Mouse (Mus musculus) neural tube, embryonic 11.5 days (tissue): ENCODE measurements around the gene Ppil3. TPM values are rescaled to one million over a fixed set of nuclear protein-coding genes. Genes with fewer than 3 reads are reported as not detected.
A peak's percentile ranks its signal among the peaks of the same experiment; 100 is the strongest.

Experiments
- ATAC-seq: fragments of 200-750 bp; cut with Nextera tagmentation; 2 replicates; pipeline ENCODE4 v1.8.0; 2017; ENCODE audit warnings: moderate number of reproducible peaks, mild to moderate bottlenecking, moderate TSS enrichment, moderate library complexity; ENCODE audit not compliant: insufficient read depth, low FRiP score, low TSS enrichment
- DNase-seq: peaks from one replicate; pipeline ENCODE4 v3.0.0-alpha.2; 2015; ENCODE audit warnings: low spot score
- H3K27ac ChIP-seq: fragments of 300-500 bp; sonication (generic); 2 replicates; pipeline ENCODE4 v1.5.1; 2014; ENCODE audit warnings: low read depth, mild to moderate bottlenecking, low read length
- H3K27me3 ChIP-seq: fragments of 300-500 bp; sonication (generic); 2 replicates; pipeline ENCODE4 v1.6.1; 2014; ENCODE audit warnings: mild to moderate bottlenecking, low read length, mixed read lengths; ENCODE audit not compliant: control insufficient read depth, insufficient read depth
- H3K36me3 ChIP-seq: fragments of 300-500 bp; sonication (generic); 2 replicates; pipeline ENCODE4 v1.6.1; 2014; ENCODE audit warnings: mild to moderate bottlenecking, low read length, moderate library complexity, mixed read lengths; ENCODE audit not compliant: control insufficient read depth, insufficient read depth
- H3K4me1 ChIP-seq: fragments of 300-500 bp; sonication (generic); 2 replicates; pipeline ENCODE4 v1.6.1; 2014; ENCODE audit warnings: low read length, mixed read lengths; ENCODE audit not compliant: control insufficient read depth, insufficient read depth
- H3K4me2 ChIP-seq: fragments of 300-500 bp; sonication (generic); 2 replicates; pipeline ENCODE4 v1.6.1; 2014; ENCODE audit warnings: low read depth, mild to moderate bottlenecking, moderate library complexity
- H3K4me3 ChIP-seq: fragments of 300-500 bp; sonication (generic); 2 replicates; pipeline ENCODE4 v1.5.1; 2014; ENCODE audit warnings: low read depth, low read length
- H3K9ac ChIP-seq: fragments of 300-500 bp; sonication (generic); 2 replicates; pipeline ENCODE4 v1.6.1; 2014; ENCODE audit warnings: mild to moderate bottlenecking, low read length
- H3K9me3 ChIP-seq: fragments of 300-500 bp; sonication (generic); 2 replicates; pipeline ENCODE4 v1.6.1; 2016; ENCODE audit warnings: low read length; ENCODE audit not compliant: control insufficient read depth
- WGBS: fragments of 180-500 bp; shearing (Covaris S2); extraction: QIAGEN DNeasy Blood & Tissue Kit; methylation state at CpG from one replicate; pipeline ENCODE4 v1.1.7; 2014; 5-methylcytosine and 5-hydroxymethylcytosine counted together
- polyA plus RNA-seq: library from polyadenylated mRNA; unstranded; fragments of >200 nt; fragmentation: Nextera tagmentation; extraction: Ambion mirVana; gene quantifications from 2 replicates; pipeline ENCODE4 v1.2.1, GENCODE M21; 2014

Gene Ppil3
- polyA plus RNA-seq, 1 experiment from 2014 or later: 60.0 TPM

DNA sequence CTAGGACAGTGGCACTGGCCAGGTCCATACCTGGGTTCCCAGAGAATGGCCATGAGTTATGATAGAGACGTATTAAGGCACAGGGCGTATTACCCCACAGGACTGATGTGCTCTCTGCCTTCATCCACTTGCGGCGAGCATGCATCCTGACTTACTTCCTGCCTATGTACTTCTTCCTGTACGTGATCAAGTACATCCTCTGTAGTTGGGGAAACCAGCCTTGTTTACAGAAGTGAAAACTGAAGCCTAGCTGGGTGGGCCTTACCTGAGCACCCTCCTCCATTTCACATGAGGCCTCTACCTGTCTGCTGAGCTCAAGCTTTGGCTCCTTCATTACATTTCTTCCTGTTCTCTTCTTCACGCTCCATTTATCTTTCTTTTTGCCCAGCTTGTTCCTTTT is 9.0 kb upstream of the Ppil3 start:
- H3K4me1 ChIP-seq: no peaks in the 10 kb centered on the region

GRCm38 (mm10) chr1:58448396-58448795 is 3.1 kb upstream of the Ppil3 start:
- Histone ChIP-seq H3K27me3 (no peaks in the 10 kb centered on the region), H3K4me3 (no peak overlapping the region), H3K9me3 (no peaks in the 10 kb centered on the region), H3K4me2 (no peak overlapping the region), H3K9ac (no peak overlapping the region), H3K4me1 (peaks cover 9% of the 10 kb centered on the region; the same call in 1 of the 2 replicates), H3K36me3 (peaks cover 5% of the 10 kb centered on the region), H3K27ac (no peak overlapping the region)
- no peak for ATAC-seq
- no peak for DNase-seq
- 89% methylated on average over 7 of the region's 7 CpGs for WGBS

More for the DNA sequence above, 9.0 kb upstream of the Ppil3 start:
- 91% methylated on average over 6 of the region's 6 CpGs for WGBS
- Histone ChIP-seq H3K9me3 (no peaks in the 10 kb centered on the region), H3K4me2 (no peak overlapping the region), H3K4me3 (no peak overlapping the region), H3K27ac (no peak overlapping the region), H3K9ac (no peak overlapping the region), H3K36me3 (peaks cover 10% of the 10 kb centered on the region), H3K27me3 (no peaks in the 10 kb centered on the region)
- DNase-seq (no peak), ATAC-seq (no peak)

DNA sequence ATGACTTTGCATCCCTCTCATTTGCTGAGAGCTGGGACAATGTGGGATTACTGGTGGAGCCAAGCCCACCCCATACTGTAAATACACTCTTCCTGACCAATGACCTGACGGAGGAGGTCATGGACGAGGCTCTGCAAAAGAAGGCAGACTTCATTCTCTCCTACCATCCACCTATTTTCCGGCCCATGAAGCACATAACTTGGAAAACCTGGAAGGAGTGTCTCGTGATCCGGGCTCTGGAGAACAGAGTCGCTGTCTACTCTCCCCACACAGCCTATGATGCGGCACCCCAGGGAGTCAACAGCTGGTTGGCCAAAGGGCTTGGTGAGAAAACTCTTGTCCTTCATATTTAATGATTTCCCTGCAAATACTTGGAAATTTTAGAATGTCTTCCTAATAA is 2.5 kb upstream of the Ppil3 start:
- H3K27ac ChIP-seq: no peak overlapping the region

GRCm38 (mm10) chr1:58445861-58446260 is 575 bp upstream of the Ppil3 start:
- H3K36me3 ChIP-seq: peaks cover 2% of the 10 kb centered on the region; the same call in 1 of the 2 replicates
- H3K27ac ChIP-seq: peak overlapping the region; percentile 76
- H3K4me1 ChIP-seq: peaks cover 9% of the 10 kb centered on the region; the same call in 1 of the 2 replicates
- H3K9ac ChIP-seq: peak overlapping the region; percentile 85
- ATAC-seq (no peak; the same call in 1 of the 2 replicates), DNase-seq (no peak)
- H3K27me3 ChIP-seq: no peaks in the 10 kb centered on the region
- 17% methylated on average over 11 of the region's 11 CpGs for WGBS
- no peaks in the 10 kb centered on the region for H3K9me3 ChIP-seq
- H3K4me2 ChIP-seq: peak overlapping the region; percentile 39
- peak overlapping the region; percentile 69 for H3K4me3 ChIP-seq

More for the DNA sequence above, 2.5 kb upstream of the Ppil3 start:
- Histone ChIP-seq H3K4me1 (peaks cover 9% of the 10 kb centered on the region; the same call in 1 of the 2 replicates), H3K4me3 (no peak overlapping the region), H3K4me2 (no peak overlapping the region), H3K9me3 (no peaks in the 10 kb centered on the region), H3K9ac (no peak overlapping the region), H3K27me3 (no peaks in the 10 kb centered on the region), H3K36me3 (peaks cover 5% of the 10 kb centered on the region)
- DNase-seq: no peak
- 96% methylated on average over 7 of the region's 7 CpGs for WGBS
- no peak for ATAC-seq

DNA sequence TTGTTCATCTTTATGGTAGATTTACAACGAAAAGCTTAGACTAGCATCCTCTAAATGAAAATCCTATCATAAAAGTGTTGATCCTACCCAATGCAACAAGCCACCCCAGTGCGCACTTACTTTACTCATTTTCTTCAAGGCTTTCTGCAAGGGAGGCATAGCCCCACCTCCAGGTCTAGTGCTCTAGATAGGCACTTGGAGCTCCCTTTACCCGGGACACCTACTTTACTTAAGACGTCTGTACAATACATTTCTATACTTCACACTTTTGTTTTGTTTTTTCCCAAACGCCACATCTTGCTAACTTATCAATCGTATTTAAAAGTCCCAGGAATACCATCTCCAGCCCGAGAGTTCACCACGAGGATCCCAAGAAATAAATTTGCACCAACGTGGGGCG is 595 bp downstream of the Ppil3 start:
- 12% methylated on average over 10 of the region's 10 CpGs for WGBS
- Histone ChIP-seq H3K9ac (peak overlapping the region; percentile 85), H3K36me3 (0 out of 2 replicates have a peak, but pooled peaks cover 2% of the 10 kb centered on the region), H3K4me1 (peaks cover 9% of the 10 kb centered on the region; the same call in 1 of the 2 replicates), H3K9me3 (no peaks in the 10 kb centered on the region), H3K27ac (no peak overlapping the region), H3K4me2 (peak overlapping the region; percentile 39), H3K4me3 (peak overlapping the region; percentile 69), H3K27me3 (no peaks in the 10 kb centered on the region)
- ATAC-seq (no peak), DNase-seq (no peak)

- H3K27me3 ChIP-seq: no peaks in the 10 kb centered on the region
- H3K9ac ChIP-seq: no peak overlapping the region
- peaks cover 3% of the 10 kb centered on the region; the same call in 1 of the 2 replicates for H3K4me1 ChIP-seq
- no peaks in the 10 kb centered on the region for H3K9me3 ChIP-seq
- H3K27ac ChIP-seq: no peak overlapping the region
- H3K4me3 ChIP-seq: no peak overlapping the region
- 0 out of 2 replicates have a peak, but pooled peaks have one; percentile 3 for ATAC-seq
- 86% methylated on average over 3 of the region's 3 CpGs for WGBS
- no peak overlapping the region for H3K4me2 ChIP-seq
- H3K36me3 ChIP-seq: peaks cover 2% of the 10 kb centered on the region; the same call in 1 of the 2 replicates
- DNase-seq: no peak
Measured at GRCm38 (mm10) chr1:58424551-58424950, 20.7 kb downstream of the Ppil3 start.

DNA sequence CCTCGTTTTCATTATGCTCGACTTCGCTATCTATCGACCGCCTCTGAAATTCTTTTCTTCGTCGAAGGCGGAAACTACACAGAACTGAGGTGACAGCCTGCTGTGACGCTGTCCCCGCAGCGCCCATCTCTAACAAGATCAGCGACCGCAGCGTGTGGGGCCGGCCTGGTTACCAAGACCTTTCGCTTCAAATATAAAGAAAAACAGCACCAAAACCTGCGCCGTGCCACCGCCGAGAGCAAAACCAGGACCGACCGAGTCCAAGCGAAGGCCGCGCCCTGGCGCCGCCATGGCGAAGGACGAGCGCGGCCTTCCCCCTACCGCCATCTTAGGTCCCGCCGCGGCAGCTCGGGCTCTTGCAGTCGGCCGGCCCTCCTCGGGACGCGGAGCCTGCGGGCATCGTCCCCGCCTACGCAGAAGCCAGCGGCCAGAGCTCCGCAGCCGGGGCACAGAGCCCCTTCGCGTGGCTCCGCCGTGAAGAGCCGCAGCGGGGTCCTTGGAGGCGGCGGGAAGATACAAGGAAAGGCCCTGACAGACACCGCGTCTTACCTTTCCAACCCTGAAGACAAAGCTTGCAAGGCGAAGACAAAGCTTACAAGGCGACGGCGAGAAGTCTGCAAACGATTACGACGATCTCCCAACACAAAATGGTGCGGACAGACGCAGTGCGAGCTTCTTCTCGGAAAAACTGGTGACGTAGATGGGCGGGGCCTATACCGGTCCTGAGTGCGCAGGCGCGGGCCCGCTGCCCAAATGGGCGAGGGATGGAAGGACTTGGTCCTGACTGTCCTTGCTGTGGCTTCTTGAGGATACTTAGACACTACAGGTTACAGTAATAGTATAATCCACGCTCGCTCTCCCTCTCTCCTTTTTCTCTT is 21.7 kb downstream of the Ppil3 start, which contains the start of gene Clk1:
Gene Clk1 (minus strand): TSS at position 696 of the 878 bp plus-strand sequence.
- peak within 1 kb of the TSS; percentile 100 for H3K4me3 ChIP-seq
- peak within 1 kb of the TSS; percentile 64 for H3K4me2 ChIP-seq
- H3K27me3 ChIP-seq: no peaks in the 10 kb centered on the region
- peaks cover 2% of the 10 kb centered on the region; the same call in 1 of the 2 replicates for H3K36me3 ChIP-seq
- H3K27ac ChIP-seq: peak within 1 kb of the TSS; percentile 98
- ATAC-seq: peak; percentile 93
- no peaks in the 10 kb centered on the region for H3K9me3 ChIP-seq
- under 1% methylated on average over 79 of the region's 79 CpGs for WGBS
- H3K4me1 ChIP-seq: peaks cover 3% of the 10 kb centered on the region; the same call in 1 of the 2 replicates
- DNase-seq: peak; percentile 95
- H3K9ac ChIP-seq: peak within 1 kb of the TSS; percentile 100

GRCm38 (mm10) chr1:58422879-58423278 is 22.4 kb downstream of the Ppil3 start:
- no peak for ATAC-seq
- H3K4me1 ChIP-seq: peaks cover 3% of the 10 kb centered on the region; the same call in 1 of the 2 replicates
- H3K4me2 ChIP-seq: peak overlapping the region; percentile 64
- H3K27ac ChIP-seq: peak overlapping the region; percentile 98; the same call in 1 of the 2 replicates
- DNase-seq: peak; percentile 35
- H3K9ac ChIP-seq: peak overlapping the region; percentile 100
- H3K9me3 ChIP-seq: no peaks in the 10 kb centered on the region
- peak overlapping the region; percentile 100 for H3K4me3 ChIP-seq
- 13% methylated on average over 13 of the region's 13 CpGs for WGBS
- H3K36me3 ChIP-seq: peaks cover 6% of the 10 kb centered on the region
- no peaks in the 10 kb centered on the region for H3K27me3 ChIP-seq
